18 mouse cellular contexts compared by ENCODE assay signal in the genomic region with DNA sequence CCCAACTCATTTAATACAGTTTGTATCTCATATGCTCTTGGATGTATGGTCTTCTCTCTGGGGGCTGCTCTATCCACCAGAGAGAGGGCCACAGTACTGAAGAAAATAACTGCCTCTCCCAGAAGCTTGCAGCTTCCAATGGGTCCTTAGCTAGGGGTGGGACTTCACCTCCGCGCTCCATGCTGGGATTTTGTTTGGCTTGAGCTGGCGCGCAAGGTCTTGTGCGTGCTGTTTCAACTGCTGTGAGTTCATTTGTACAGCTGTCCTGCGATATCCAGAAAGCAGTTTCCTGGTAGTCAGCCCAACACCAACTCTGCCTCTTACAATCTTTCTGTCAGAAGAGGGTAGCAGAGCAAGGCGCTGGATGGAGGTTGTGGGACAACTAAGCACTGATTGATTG. TPM values are rescaled to one million over a fixed set of nuclear protein-coding genes. Genes with fewer than 3 reads are reported as not detected.
DNase-seq lines count a peak whose midpoint lies in the region; ATAC-seq lines count a peak whose summit lies in the region.
"Had no signal": no experiment of that assay in that cellular context is flagged by ENCODE, and none has a peak within 500 bp of the region (broad histone marks: within the 10 kb centered on the region; RNA-seq: fewer than 3 reads in every experiment).

No protein-coding gene starts in this region.

- no peak overlapping the region for H3K4me2 ChIP-seq in embryonic facial prominence, embryonic 11.5 days (ENCODE audit: low read depth, low read length)
- 0 out of 2 replicates have a peak overlapping the region, but pooled peaks have one; percentile 2 for H3K4me2 ChIP-seq in hindbrain, embryonic 12.5 days (replicated peaks)
- no peak overlapping the region for H3K4me2 ChIP-seq in hindbrain, embryonic 14.5 days (replicated peaks)
- H3K4me2 ChIP-seq in lung, embryonic 15.5 days, result peak overlapping the region; percentile 19; the same call in 1 of the 2 replicates
- H3K4me2 ChIP-seq in stomach, embryonic 15.5 days, result no peak overlapping the region
- H3K4me2 ChIP-seq: embryonic facial prominence, embryonic 15.5 days; heart, embryonic 15.5 days; midbrain, embryonic 15.5 days had no signal

- H3K27ac ChIP-seq in embryonic facial prominence, embryonic 11.5 days (replicated peaks; ENCODE audit: low read depth, low read length), result no peak overlapping the region
- no peak overlapping the region; the same call in 1 of the 2 replicates for H3K27ac ChIP-seq in embryonic facial prominence, embryonic 10.5 days (replicated peaks)
- no peak overlapping the region for H3K27ac ChIP-seq in hindbrain, embryonic 12.5 days
- H3K27ac ChIP-seq in hindbrain, embryonic 14.5 days, result no peak overlapping the region
- H3K27ac ChIP-seq in lung, embryonic 15.5 days, result peak overlapping the region; percentile 43
- no peak overlapping the region for H3K27ac ChIP-seq in stomach, embryonic 15.5 days
- H3K27ac ChIP-seq: embryonic facial prominence, embryonic 15.5 days; heart, embryonic 15.5 days; midbrain, embryonic 15.5 days had no signal

- H3K27me3 ChIP-seq in embryonic facial prominence, embryonic 11.5 days (ENCODE audit: control insufficient read depth, insufficient read depth, low read length), result no peaks in the 10 kb centered on the region
- no peaks in the 10 kb centered on the region for H3K27me3 ChIP-seq in embryonic facial prominence, embryonic 10.5 days (replicated peaks; ENCODE audit: low read depth, poor library complexity, severe bottlenecking)
- H3K27me3 ChIP-seq in hindbrain, embryonic 12.5 days, result no peaks in the 10 kb centered on the region
- H3K27me3 ChIP-seq in hindbrain, embryonic 14.5 days (ENCODE audit: control insufficient read depth, insufficient read depth, low read length), result no peaks in the 10 kb centered on the region
- no peaks in the 10 kb centered on the region for H3K27me3 ChIP-seq in lung, embryonic 15.5 days
- no peaks in the 10 kb centered on the region for H3K27me3 ChIP-seq in stomach, embryonic 15.5 days (replicated peaks)
- H3K27me3 ChIP-seq: embryonic facial prominence, embryonic 15.5 days; heart, embryonic 15.5 days; midbrain, embryonic 15.5 days had no signal

- no peaks in the 10 kb centered on the region for H3K9me3 ChIP-seq in embryonic facial prominence, embryonic 11.5 days (replicated peaks; ENCODE audit: control insufficient read depth, low read length)
- H3K9me3 ChIP-seq in embryonic facial prominence, embryonic 10.5 days, result no peaks in the 10 kb centered on the region
- H3K9me3 ChIP-seq in hindbrain, embryonic 12.5 days (replicated peaks), result no peaks in the 10 kb centered on the region
- H3K9me3 ChIP-seq in hindbrain, embryonic 14.5 days (ENCODE audit: control insufficient read depth, low read length), result no peaks in the 10 kb centered on the region
- H3K9me3 ChIP-seq in lung, embryonic 15.5 days, result no peaks in the 10 kb centered on the region
- H3K9me3 ChIP-seq in stomach, embryonic 15.5 days, result no peaks in the 10 kb centered on the region
- H3K9me3 ChIP-seq: embryonic facial prominence, embryonic 15.5 days; heart, embryonic 15.5 days; midbrain, embryonic 15.5 days had no signal

- WGBS in embryonic facial prominence, embryonic 11.5 days, result 54% methylated on average over 7 of the region's 7 CpGs
- WGBS in embryonic facial prominence, embryonic 10.5 days, result 59% methylated on average over 7 of the region's 7 CpGs
- 49% methylated on average over 7 of the region's 7 CpGs for WGBS in hindbrain, embryonic 12.5 days
- WGBS in hindbrain, embryonic 14.5 days, result 66% methylated on average over 7 of the region's 7 CpGs
- 23% methylated on average over 7 of the region's 7 CpGs for WGBS in lung, embryonic 15.5 days
- WGBS in stomach, embryonic 15.5 days, result 43% methylated on average over 7 of the region's 7 CpGs

- no peaks in the 10 kb centered on the region for H3K4me1 ChIP-seq in embryonic facial prominence, embryonic 11.5 days (ENCODE audit: control insufficient read depth, insufficient read depth, low read length)
- H3K4me1 ChIP-seq in embryonic facial prominence, embryonic 10.5 days, result peaks cover 27% of the 10 kb centered on the region
- H3K4me1 ChIP-seq in hindbrain, embryonic 12.5 days, result peaks cover 9% of the 10 kb centered on the region; the same call in 1 of the 2 replicates
- H3K4me1 ChIP-seq in hindbrain, embryonic 14.5 days (replicated peaks; ENCODE audit: control insufficient read depth, insufficient read depth, low read length), result no peaks in the 10 kb centered on the region; the same call in 1 of the 2 replicates
- peaks cover 21% of the 10 kb centered on the region for H3K4me1 ChIP-seq in lung, embryonic 15.5 days
- no peaks in the 10 kb centered on the region for H3K4me1 ChIP-seq in stomach, embryonic 15.5 days
- H3K4me1 ChIP-seq: heart, embryonic 15.5 days; midbrain, embryonic 15.5 days had no signal

- no peaks in the 10 kb centered on the region for H3K36me3 ChIP-seq in embryonic facial prominence, embryonic 11.5 days (replicated peaks; ENCODE audit: control insufficient read depth, insufficient read depth, low read depth, low read length)
- no peaks in the 10 kb centered on the region for H3K36me3 ChIP-seq in embryonic facial prominence, embryonic 10.5 days (replicated peaks)
- H3K36me3 ChIP-seq in hindbrain, embryonic 12.5 days, result no peaks in the 10 kb centered on the region
- H3K36me3 ChIP-seq in hindbrain, embryonic 14.5 days (replicated peaks; ENCODE audit: control insufficient read depth, insufficient read depth), result no peaks in the 10 kb centered on the region
- no peaks in the 10 kb centered on the region for H3K36me3 ChIP-seq in lung, embryonic 15.5 days
- no peaks in the 10 kb centered on the region for H3K36me3 ChIP-seq in stomach, embryonic 15.5 days
- H3K36me3 ChIP-seq: embryonic facial prominence, embryonic 15.5 days; heart, embryonic 15.5 days; midbrain, embryonic 15.5 days had no signal

- no peak overlapping the region for H3K4me3 ChIP-seq in embryonic facial prominence, embryonic 11.5 days (ENCODE audit: low read depth, low read length)
- H3K4me3 ChIP-seq in embryonic facial prominence, embryonic 10.5 days, result no peak overlapping the region
- no peak overlapping the region for H3K4me3 ChIP-seq in hindbrain, embryonic 12.5 days
- no peak overlapping the region for H3K4me3 ChIP-seq in hindbrain, embryonic 14.5 days (replicated peaks; ENCODE audit: low read length)
- H3K4me3 ChIP-seq in lung, embryonic 15.5 days, result no peak overlapping the region
- no peak overlapping the region for H3K4me3 ChIP-seq in stomach, embryonic 15.5 days (replicated peaks)
- H3K4me3 ChIP-seq: embryonic facial prominence, embryonic 15.5 days; heart, embryonic 15.5 days; midbrain, embryonic 15.5 days had no signal

- no peak for DNase-seq in embryonic facial prominence, embryonic 11.5 days (ENCODE audit: low spot score)
- no peak for DNase-seq in embryonic facial prominence, embryonic 10.5 days (ENCODE audit: low spot score)
- no peak for DNase-seq in hindbrain, embryonic 14.5 days (ENCODE audit: low spot score)
- no peak for DNase-seq in lung, postnatal 25 days (ENCODE audit: low spot score)
- DNase-seq in cerebellum, postnatal 14 days, result no peak
- DNase-seq: gastrocnemius, postnatal 10 days; kidney, adult 18-20 months; layer of hippocampus, postnatal 36 days; right cerebral cortex, postnatal 4 days had no signal

- H3K9ac ChIP-seq in embryonic facial prominence, embryonic 11.5 days (replicated peaks; ENCODE audit: low read length), result no peak overlapping the region
- no peak overlapping the region for H3K9ac ChIP-seq in hindbrain, embryonic 12.5 days
- H3K9ac ChIP-seq in hindbrain, embryonic 14.5 days, result no peak overlapping the region
- H3K9ac ChIP-seq in lung, embryonic 15.5 days, result no peak overlapping the region
- no peak overlapping the region for H3K9ac ChIP-seq in stomach, embryonic 15.5 days
- H3K9ac ChIP-seq: embryonic facial prominence, embryonic 15.5 days; heart, embryonic 15.5 days; midbrain, embryonic 15.5 days had no signal

- ATAC-seq in embryonic facial prominence, embryonic 11.5 days (replicated peaks; ENCODE audit: insufficient number of reproducible peaks, low FRiP score, low TSS enrichment, low read depth), result peak; percentile 6; the same call in 1 of the 2 replicates
- ATAC-seq in hindbrain, embryonic 12.5 days (ENCODE audit: low FRiP score), result no peak
- no peak for ATAC-seq in hindbrain, embryonic 14.5 days (ENCODE audit: low FRiP score)
- ATAC-seq in lung, embryonic 15.5 days (ENCODE audit: borderline replicate concordance, extremely low read depth, low FRiP score, low TSS enrichment), result 0 out of 2 replicates have a peak, but pooled peaks have one; percentile 53
- peak; percentile 27; the same call in 1 of the 2 replicates for ATAC-seq in stomach, embryonic 15.5 days (ENCODE audit: insufficient read depth, low FRiP score, low read depth)
- ATAC-seq: midbrain, embryonic 15.5 days had no signal

RNA-seq across cellular contexts. Expression of gene 1700012B07Rik, which starts 18.5 kb away (rescaled TPM):
- not detected in 2 replicates for polyA plus RNA-seq in embryonic facial prominence, embryonic 11.5 days (2014; fragmentation: Nextera tagmentation; extraction: Ambion mirVana)
- polyA plus RNA-seq in embryonic facial prominence, embryonic 10.5 days (2016; fragmentation: Nextera tagmentation; extraction: Ambion mirVana), result not detected in 2 replicates
- not detected in 2 replicates for polyA plus RNA-seq in hindbrain, embryonic 12.5 days (2016; fragmentation: Nextera tagmentation; extraction: Ambion mirVana)
- not detected in 2 replicates for polyA plus RNA-seq in hindbrain, embryonic 14.5 days (2014; fragmentation: Nextera tagmentation; extraction: Ambion mirVana)
- not detected in 2 replicates for polyA plus RNA-seq in lung, embryonic 15.5 days (2015; fragmentation: Nextera tagmentation; extraction: Ambion mirVana)
- polyA plus RNA-seq in stomach, embryonic 15.5 days (2015; fragmentation: Nextera tagmentation; extraction: Ambion mirVana), result not detected in 2 replicates
- polyA plus RNA-seq: embryonic facial prominence, embryonic 15.5 days; forebrain, embryonic 11.5 days; frontal cortex, adult 2 months; heart, embryonic 15.5 days; liver, adult 2 months; midbrain, embryonic 15.5 days had no signal

Comparison
In these comparisons a context has a peak if more than half of its experiments do, and no peak if none do; other contexts are left out.
1. H3K4me2 ChIP-seq: peak in hindbrain, embryonic 12.5 days (single experiment) and lung, embryonic 15.5 days (single experiment); none in embryonic facial prominence, embryonic 11.5 days (single experiment), hindbrain, embryonic 14.5 days (single experiment) and stomach, embryonic 15.5 days (single experiment).
2. ATAC-seq: peak in embryonic facial prominence, embryonic 11.5 days (single experiment), lung, embryonic 15.5 days (single experiment) and stomach, embryonic 15.5 days (single experiment); none in hindbrain, embryonic 12.5 days (single experiment) and hindbrain, embryonic 14.5 days (single experiment).